Mouse (Mus musculus) hindbrain, embryonic 14.5 days (tissue): ENCODE measurements around the gene 9330161L09Rik. TPM values are rescaled to one million over a fixed set of nuclear protein-coding genes. Genes with fewer than 3 reads are reported as not detected.

ENCODE experiments used
- ATAC-seq: fragments of 200-750 bp; cut with Nextera tagmentation; 2 replicates; pipeline ENCODE4 v1.8.0; 2017; ENCODE audit warnings: moderate number of reproducible peaks, mild to moderate bottlenecking, moderate TSS enrichment, moderate library complexity; ENCODE audit not compliant: low FRiP score
- DNase-seq: peaks from one replicate; pipeline ENCODE4 v3.0.0-alpha.2; 2015; ENCODE audit warnings: low spot score
- H3K27ac ChIP-seq: fragments of 300-500 bp; sonication (generic); 2 replicates; pipeline ENCODE4 v1.5.1; 2014; ENCODE audit warnings: mild to moderate bottlenecking, moderate library complexity
- H3K27me3 ChIP-seq: fragments of 300-500 bp; sonication (generic); 2 replicates; pipeline ENCODE4 v1.6.1; 2014; ENCODE audit warnings: mild to moderate bottlenecking, low read length, mixed read lengths; ENCODE audit not compliant: control insufficient read depth, insufficient read depth
- H3K36me3 ChIP-seq: fragments of 300-500 bp; sonication (generic); replicated peaks from 2 replicates; pipeline ENCODE4 v1.6.1; 2014; ENCODE audit not compliant: control insufficient read depth, insufficient read depth
- H3K4me1 ChIP-seq: fragments of 300-500 bp; sonication (generic); replicated peaks from 2 replicates; pipeline ENCODE4 v1.6.1; 2014; ENCODE audit warnings: antibody characterized with exemption, low read length, mixed read lengths; ENCODE audit not compliant: control insufficient read depth, insufficient read depth
- H3K4me2 ChIP-seq: fragments of 300-500 bp; sonication (generic); replicated peaks from 2 replicates; pipeline ENCODE4 v1.6.1; 2014; ENCODE audit warnings: mild to moderate bottlenecking, moderate library complexity
- H3K4me3 ChIP-seq: fragments of 300-500 bp; sonication (generic); replicated peaks from 2 replicates; pipeline ENCODE4 v1.5.1; 2014; ENCODE audit warnings: mild to moderate bottlenecking, low read length
- H3K9ac ChIP-seq: fragments of 300-500 bp; sonication (generic); 2 replicates; pipeline ENCODE4 v1.6.1; 2014
- H3K9me3 ChIP-seq: fragments of 300-500 bp; sonication (generic); 2 replicates; pipeline ENCODE4 v1.6.1; 2016; ENCODE audit warnings: low read length; ENCODE audit not compliant: control insufficient read depth
- WGBS: fragments of 180-500 bp; shearing (Covaris S2); extraction: QIAGEN DNeasy Blood & Tissue Kit; methylation state at CpG from one replicate; pipeline ENCODE4 v1.1.7; 2014; 5-methylcytosine and 5-hydroxymethylcytosine counted together
- polyA plus RNA-seq: library from polyadenylated mRNA; unstranded; fragments of >200 nt; fragmentation: Nextera tagmentation; extraction: Ambion mirVana; gene quantifications from 2 replicates; pipeline ENCODE4 v1.2.1, GENCODE M21; 2014

The 9330161L09Rik gene
- polyA plus RNA-seq, 1 experiment from 2014 or later, result 1.4 TPM

DNA sequence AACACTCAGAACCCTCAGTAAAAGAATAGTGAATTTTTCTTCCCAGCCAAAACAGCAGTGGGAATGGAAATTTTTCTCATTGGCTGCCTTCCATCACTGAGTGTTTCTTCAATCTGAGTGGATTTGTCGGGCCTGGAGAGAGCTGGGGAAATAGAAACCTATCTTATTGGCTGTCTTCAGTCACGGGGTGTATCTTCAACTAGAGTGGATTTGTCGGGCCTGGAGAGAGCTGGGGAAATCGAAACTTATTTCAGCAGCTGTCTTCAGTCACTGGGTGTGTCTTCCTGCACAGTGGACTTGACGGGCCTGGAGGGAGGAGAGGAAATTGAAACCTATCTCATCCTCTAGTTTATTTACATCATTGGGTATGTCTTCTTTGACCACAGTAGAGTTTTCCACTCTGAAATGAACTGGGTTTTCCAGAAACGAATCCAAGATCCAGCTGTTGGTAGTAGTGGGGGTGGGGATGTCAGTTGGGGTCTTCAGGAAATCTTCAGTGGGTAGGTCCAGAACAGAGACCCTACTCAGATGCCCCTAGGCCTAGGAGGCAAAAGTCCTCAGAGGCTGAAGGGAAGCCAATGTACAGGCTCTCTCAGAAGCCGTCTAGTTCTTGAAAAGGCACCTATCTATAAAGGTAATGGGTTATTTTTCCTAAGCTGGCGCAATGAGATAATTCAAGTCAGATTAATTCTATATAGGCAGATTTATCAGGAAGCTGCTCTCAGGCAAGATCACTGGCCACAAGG, 26.5 kb upstream of the 9330161L09Rik start, which contains the start of gene Ifi27:
Gene Ifi27, plus strand, starts transcription at position 226 of the 746 bp plus-strand sequence.
- ATAC-seq, result no peak
- 82% methylated on average over 8 of the region's 8 CpGs for WGBS
- H3K9me3 ChIP-seq, result no peaks in the 10 kb centered on the region
- no peaks in the 10 kb centered on the region for H3K36me3 ChIP-seq
- no peak within 1 kb of the TSS for H3K9ac ChIP-seq
- H3K4me3 ChIP-seq, result no peak within 1 kb of the TSS
- no peaks in the 10 kb centered on the region for H3K27me3 ChIP-seq
- H3K27ac ChIP-seq, result no peak within 1 kb of the TSS
- DNase-seq, result no peak
- H3K4me1 ChIP-seq, result no peaks in the 10 kb centered on the region
- H3K4me2 ChIP-seq, result no peak within 1 kb of the TSS

- 93% methylated on average over 2 of the region's 2 CpGs for whole genome bisulfite sequencing
- no peak for ATAC-seq
- H3K9me3 ChIP-seq, result no peaks in the 10 kb centered on the region
Measured at GRCm38 (mm10) chr12:103433430-103433829, 25.8 kb upstream of the 9330161L09Rik start.

GRCm38 (mm10) chr12:103426710-103427109, 19.1 kb upstream of the 9330161L09Rik start:
- Histone ChIP-seq H3K4me1 (peaks cover 31% of the 10 kb centered on the region), H3K9ac (no peak overlapping the region), H3K4me3 (no peak overlapping the region), H3K4me2 (no peak overlapping the region), H3K36me3 (peaks cover 23% of the 10 kb centered on the region), H3K9me3 (no peaks in the 10 kb centered on the region), H3K27ac (no peak overlapping the region), H3K27me3 (no peaks in the 10 kb centered on the region)
- DNase-seq, result no peak
- WGBS, result 91% methylated on average over 7 of the region's 7 CpGs
- no peak for ATAC-seq

More at GRCm38 (mm10) chr12:103433430-103433829, 25.8 kb upstream of the 9330161L09Rik start:
- H3K36me3 ChIP-seq, result no peaks in the 10 kb centered on the region
- H3K4me2 ChIP-seq, result no peak overlapping the region
- H3K27me3 ChIP-seq, result no peaks in the 10 kb centered on the region
- no peak overlapping the region for H3K4me3 ChIP-seq
- no peak overlapping the region for H3K27ac ChIP-seq
- no peak overlapping the region for H3K9ac ChIP-seq
- no peaks in the 10 kb centered on the region for H3K4me1 ChIP-seq
- no peak for DNase-seq

- 1% methylated on average over 32 of the region's 33 CpGs for WGBS
- peak within 1 kb of the TSS; percentile 35; the same call in 1 of the 2 replicates for H3K27ac ChIP-seq
- H3K9ac ChIP-seq, result peak within 1 kb of the TSS; percentile 81
- ATAC-seq (peak; percentile 100), DNase-seq (peak; percentile 98)
- peaks cover 38% of the 10 kb centered on the region for H3K4me1 ChIP-seq
- H3K36me3 ChIP-seq, result peaks cover 29% of the 10 kb centered on the region
- H3K9me3 ChIP-seq, result no peaks in the 10 kb centered on the region
- H3K4me2 ChIP-seq, result peak within 1 kb of the TSS; percentile 72
- H3K4me3 ChIP-seq, result peak within 1 kb of the TSS; percentile 73
- no peaks in the 10 kb centered on the region for H3K27me3 ChIP-seq
Measured at GRCm38 (mm10) chr12:103425729-103426470, 18.3 kb upstream of the 9330161L09Rik start, which contains the start of gene Ddx24. Gene Ddx24 (minus strand): TSS chr12:103425830.

GRCm38 (mm10) chr12:103425016-103425728, 17.6 kb upstream of the 9330161L09Rik start:
- Histone ChIP-seq H3K27me3 (no peaks in the 10 kb centered on the region), H3K4me1 (peaks cover 42% of the 10 kb centered on the region), H3K36me3 (peaks cover 29% of the 10 kb centered on the region), H3K4me3 (peak overlapping the region; percentile 73), H3K27ac (peak overlapping the region; percentile 16; the same call in 1 of the 2 replicates), H3K9ac (peak overlapping the region; percentile 81), H3K4me2 (peak overlapping the region; percentile 72), H3K9me3 (no peaks in the 10 kb centered on the region)
- peak; percentile 30 for DNase-seq
- 11% methylated on average over 33 of the region's 33 CpGs for WGBS
- ATAC-seq, result no peak

GRCm38 (mm10) chr12:103408144-103408543, 524 bp upstream of the 9330161L09Rik start:
- H3K4me2 ChIP-seq, result no peak overlapping the region
- no peaks in the 10 kb centered on the region for H3K9me3 ChIP-seq
- ATAC-seq (no peak), DNase-seq (no peak)
- H3K4me1 ChIP-seq, result no peaks in the 10 kb centered on the region
- H3K27ac ChIP-seq, result no peak overlapping the region
- no peaks in the 10 kb centered on the region for H3K27me3 ChIP-seq
- no peak overlapping the region for H3K4me3 ChIP-seq
- H3K36me3 ChIP-seq, result peaks cover 98% of the 10 kb centered on the region
- 94% methylated on average over 10 of the region's 10 CpGs for WGBS
- H3K9ac ChIP-seq, result no peak overlapping the region

- WGBS, result 92% methylated on average over 18 of the region's 18 CpGs
Measured at GRCm38 (mm10) chr12:103404131-103404530, 3.5 kb downstream of the 9330161L09Rik start.

DNA sequence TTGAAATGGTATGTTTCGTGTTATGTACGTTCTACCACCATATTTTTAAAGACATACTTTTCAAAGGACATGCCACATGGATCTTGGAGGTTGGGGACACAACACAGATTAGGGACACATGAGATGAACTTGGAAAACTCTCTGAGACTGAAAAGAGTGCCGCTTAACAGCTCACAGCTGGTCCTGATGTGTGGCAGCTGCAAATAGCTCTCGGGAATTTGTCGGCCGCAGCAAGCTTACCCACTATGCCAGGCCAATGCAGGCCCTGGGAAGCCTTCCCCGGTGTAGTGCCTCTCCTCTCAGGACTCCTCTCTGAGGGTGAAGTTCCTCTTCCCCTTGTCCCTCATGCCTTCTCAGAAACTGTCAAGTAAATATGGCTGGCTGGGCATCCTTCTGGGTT, 10.9 kb downstream of the 9330161L09Rik start:
- WGBS, result 82% methylated on average over 7 of the region's 7 CpGs
- H3K9ac ChIP-seq, result no peak overlapping the region

More at GRCm38 (mm10) chr12:103404131-103404530, 3.5 kb downstream of the 9330161L09Rik start:
- peaks cover 82% of the 10 kb centered on the region for H3K36me3 ChIP-seq
- no peaks in the 10 kb centered on the region for H3K4me1 ChIP-seq
- H3K27ac ChIP-seq, result no peak overlapping the region
- no peak overlapping the region for H3K9ac ChIP-seq
- H3K4me2 ChIP-seq, result no peak overlapping the region
- no peaks in the 10 kb centered on the region for H3K27me3 ChIP-seq
- no peak overlapping the region for H3K4me3 ChIP-seq
- H3K9me3 ChIP-seq, result no peaks in the 10 kb centered on the region
- no peak for ATAC-seq
- no peak for DNase-seq

More for the DNA sequence above, 10.9 kb downstream of the 9330161L09Rik start:
- Histone ChIP-seq H3K9me3 (no peaks in the 10 kb centered on the region), H3K4me2 (no peak overlapping the region), H3K27me3 (no peaks in the 10 kb centered on the region), H3K4me1 (no peaks in the 10 kb centered on the region), H3K36me3 (peaks cover 12% of the 10 kb centered on the region), H3K27ac (no peak overlapping the region), H3K4me3 (no peak overlapping the region)
- ATAC-seq, result no peak
- no peak for DNase-seq
